Mouse (Mus musculus) limb, embryonic 10.5 days (tissue): ENCODE measurements at regions not wholly inside any gene's neighbourhood (a gene's known extent, or its start where the extent isn't known, plus 50 kb on each side); places are given as distances from the start of the nearest gene placed in this dataset.

Experiments used
- DNase-seq: peaks from one replicate; pipeline ENCODE4 v3.0.0-alpha.2; 2017; ENCODE audit warnings: low spot score
- H3K27ac ChIP-seq: fragments of 300-500 bp; sonication (generic); 2 replicates; pipeline ENCODE4 v1.5.1; 2016; ENCODE audit warnings: mild to moderate bottlenecking
- H3K27me3 ChIP-seq: fragments of 300-500 bp; sonication (generic); 2 replicates; pipeline ENCODE4 v1.6.1; 2016; ENCODE audit warnings: low read depth, mild to moderate bottlenecking; ENCODE audit not compliant: poor library complexity, severe bottlenecking
- H3K36me3 ChIP-seq: fragments of 300-500 bp; sonication (generic); 2 replicates; pipeline ENCODE4 v1.6.1; 2016; ENCODE audit warnings: mild to moderate bottlenecking, moderate library complexity
- H3K4me1 ChIP-seq: fragments of 300-500 bp; sonication (generic); 2 replicates; pipeline ENCODE4 v1.6.1; 2016
- H3K4me3 ChIP-seq: fragments of 300-500 bp; sonication (generic); 2 replicates; pipeline ENCODE4 v1.5.1; 2016; ENCODE audit warnings: mild to moderate bottlenecking, moderate library complexity
- H3K9me3 ChIP-seq: fragments of 300-500 bp; sonication (generic); replicated peaks from 2 replicates; pipeline ENCODE4 v1.6.1; 2016; ENCODE audit warnings: mild to moderate bottlenecking
- WGBS: fragments of 180-500 bp; shearing (Covaris S2); methylation state at CpG from one replicate; pipeline ENCODE4 v1.1.7; 2016; 5-methylcytosine and 5-hydroxymethylcytosine counted together

GRCm38 (mm10) chr19:6600873-6601530 lies 58.2 kb upstream of the Slc22a12 start:
- no peak for DNase-seq
- 30% methylated on average over 12 of the region's 12 CpGs for WGBS
- Histone ChIP-seq H3K27me3 (peaks cover 18% of the 10 kb centered on the region), H3K4me1 (no peaks in the 10 kb centered on the region), H3K36me3 (no peaks in the 10 kb centered on the region), H3K9me3 (no peaks in the 10 kb centered on the region), H3K4me3 (no peak overlapping the region), H3K27ac (no peak overlapping the region)

DNA sequence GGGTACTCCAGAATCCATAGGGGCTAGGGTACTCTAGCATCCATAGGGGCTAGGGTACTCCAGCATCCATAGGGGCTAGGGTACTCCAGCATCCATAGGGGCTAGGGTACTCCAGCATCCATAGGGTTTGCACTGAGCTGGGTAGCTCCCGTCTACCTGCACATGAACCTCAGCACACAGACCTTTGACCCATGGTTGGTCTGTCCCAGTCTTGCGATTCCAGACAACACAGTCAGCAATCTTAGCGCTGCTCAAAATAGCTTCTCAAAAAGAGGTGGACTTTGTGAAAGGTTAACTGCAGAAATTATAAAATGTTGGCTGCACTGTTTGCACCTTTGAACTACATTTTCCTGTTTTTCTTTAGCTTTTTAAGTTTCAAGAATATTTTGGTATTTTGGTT lies 56.4 kb upstream of the Slc22a12 start:
- DNase-seq: no peak
- no peaks in the 10 kb centered on the region for H3K4me1 ChIP-seq
- 86% methylated on average over 3 of the region's 3 CpGs for WGBS
- no peaks in the 10 kb centered on the region for H3K36me3 ChIP-seq
- no peak overlapping the region for H3K27ac ChIP-seq
- no peaks in the 10 kb centered on the region for H3K9me3 ChIP-seq
- H3K4me3 ChIP-seq: no peak overlapping the region
- H3K27me3 ChIP-seq: peaks cover 20% of the 10 kb centered on the region

DNA sequence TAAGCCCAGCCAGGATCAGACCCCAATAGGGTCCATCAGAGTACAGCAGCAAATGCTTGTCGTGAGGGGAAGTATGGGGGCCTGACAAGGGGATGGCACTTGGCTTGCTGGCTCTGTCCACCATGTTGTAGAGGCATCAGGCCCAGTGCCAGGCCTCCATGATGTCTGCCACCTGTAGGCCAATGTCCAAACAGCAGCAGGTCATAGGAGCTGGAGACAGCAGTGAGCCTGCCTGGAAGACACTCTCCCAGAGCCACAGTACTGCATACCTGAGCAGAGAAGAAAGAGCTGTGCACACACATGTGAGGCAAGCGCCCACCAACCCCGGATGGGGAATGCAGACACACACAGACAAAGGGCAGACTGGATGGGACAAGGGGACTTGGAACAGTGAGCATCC lies 55.4 kb upstream of the Slc22a12 start:
- Histone ChIP-seq H3K4me1 (no peaks in the 10 kb centered on the region), H3K27me3 (0 out of 2 replicates have a peak, but pooled peaks cover 14% of the 10 kb centered on the region), H3K9me3 (no peaks in the 10 kb centered on the region), H3K27ac (no peak overlapping the region), H3K4me3 (no peak overlapping the region), H3K36me3 (no peaks in the 10 kb centered on the region)
- 84% methylated on average over 3 of the region's 3 CpGs for WGBS
- no peak for DNase-seq

GRCm38 (mm10) chr19:6595801-6596200 lies 53.0 kb upstream of the Slc22a12 start:
- H3K4me1 ChIP-seq: no peaks in the 10 kb centered on the region
- H3K36me3 ChIP-seq: no peaks in the 10 kb centered on the region
- H3K4me3 ChIP-seq: no peak overlapping the region
- 0 out of 2 replicates have a peak, but pooled peaks cover 6% of the 10 kb centered on the region for H3K27me3 ChIP-seq
- no peaks in the 10 kb centered on the region for H3K9me3 ChIP-seq
- H3K27ac ChIP-seq: no peak overlapping the region
- no peak for DNase-seq
- 77% methylated on average over 9 of the region's 9 CpGs for WGBS
